Mouse (Mus musculus): ENCODE results near the gene Dclk2.

Dclk2 gene

DNA sequence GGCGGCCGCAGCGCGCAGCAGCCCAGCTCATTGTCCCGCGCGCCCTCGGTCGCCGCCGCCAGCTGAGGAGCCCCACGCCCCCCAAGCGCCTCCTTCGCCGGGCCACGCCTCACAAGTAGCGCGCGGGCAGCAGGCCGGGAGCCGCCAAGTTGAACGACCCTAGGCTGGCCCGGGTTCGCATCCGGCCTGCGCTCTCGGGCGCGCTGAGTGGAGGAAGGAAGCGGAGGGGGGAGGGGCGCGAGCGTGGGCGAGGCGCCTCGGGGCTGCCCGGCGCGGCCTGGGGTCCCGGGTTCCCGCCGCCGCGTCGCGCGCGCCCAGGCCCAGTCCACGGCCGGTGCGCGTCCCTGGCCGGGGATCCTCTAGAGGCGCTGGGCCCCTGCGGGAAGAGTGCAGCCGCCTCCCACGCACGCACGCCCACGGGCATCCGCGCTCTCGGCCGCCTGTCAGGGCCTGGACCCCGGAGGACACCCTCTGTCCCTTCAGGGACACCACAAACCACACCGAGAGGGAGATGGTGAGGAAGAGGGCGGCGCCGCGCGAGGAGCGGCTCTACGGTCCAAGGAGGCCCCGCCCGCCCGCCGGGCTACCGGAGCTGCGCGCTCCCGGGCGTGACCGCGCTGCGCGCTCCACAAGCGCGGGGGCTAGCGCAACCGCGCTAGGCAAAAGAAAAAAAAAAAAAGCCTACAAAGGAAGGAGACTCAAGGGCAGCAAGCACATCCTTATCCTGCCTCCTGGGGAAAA is at the start of gene Dclk2:
Gene Dclk2, minus strand, starts transcription at position 510 of the 741 bp plus-strand sequence.
- peak; percentile 90 for DNase-seq

DNA sequence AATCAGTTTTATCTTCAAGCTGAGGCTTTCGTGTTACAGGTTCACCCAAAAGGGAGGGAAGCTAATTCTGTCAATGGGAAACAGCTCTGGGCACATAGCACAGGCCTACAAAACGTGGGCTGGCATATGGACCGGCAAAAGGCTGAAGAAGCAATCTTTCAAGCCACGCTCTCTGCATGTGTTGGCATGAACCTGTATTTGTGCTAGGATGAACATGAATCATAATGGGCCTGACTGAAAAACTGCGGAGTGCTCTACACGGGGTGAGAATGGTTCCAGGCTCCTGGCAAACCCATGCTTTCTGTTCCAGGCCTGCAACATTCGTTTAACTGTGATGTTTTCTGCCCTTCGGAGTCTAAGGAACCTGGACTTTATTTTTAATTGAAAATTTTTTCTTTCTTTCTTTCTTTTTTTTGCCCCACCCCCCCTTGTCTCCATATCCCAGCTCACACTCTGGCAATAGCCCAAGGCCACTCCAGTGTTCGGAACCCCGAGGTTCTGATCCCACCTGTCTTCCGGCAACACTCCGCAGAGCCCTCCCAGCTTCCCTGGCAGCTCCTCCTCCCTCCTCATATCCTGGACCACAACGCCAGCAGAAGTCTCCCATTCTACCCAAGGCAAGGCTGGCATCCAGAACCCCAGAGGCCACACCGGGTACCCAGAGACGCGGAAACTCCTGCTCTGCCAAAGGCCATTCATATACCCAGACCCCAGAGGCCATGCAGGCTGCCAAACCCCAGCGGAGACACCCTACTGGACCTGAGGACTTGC is 42.2 kb upstream of the Dclk2 start:
- DNase-seq: no peak

DNA sequence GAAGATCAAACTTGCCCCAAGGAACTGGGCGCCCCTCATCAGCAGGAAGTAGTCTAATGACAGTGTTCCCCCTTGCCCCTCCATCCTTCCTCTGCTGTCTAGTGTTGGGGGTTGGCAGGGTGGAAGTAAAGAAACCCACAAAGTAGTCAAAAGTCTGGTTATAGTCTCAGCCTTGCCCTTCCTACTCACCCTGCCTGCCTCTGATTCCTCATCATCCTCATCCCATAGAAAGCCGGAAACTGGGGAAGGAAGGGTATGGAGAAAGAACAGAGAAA is 40.7 kb upstream of the Dclk2 start:
- DNase-seq: peak; percentile 61

DNA sequence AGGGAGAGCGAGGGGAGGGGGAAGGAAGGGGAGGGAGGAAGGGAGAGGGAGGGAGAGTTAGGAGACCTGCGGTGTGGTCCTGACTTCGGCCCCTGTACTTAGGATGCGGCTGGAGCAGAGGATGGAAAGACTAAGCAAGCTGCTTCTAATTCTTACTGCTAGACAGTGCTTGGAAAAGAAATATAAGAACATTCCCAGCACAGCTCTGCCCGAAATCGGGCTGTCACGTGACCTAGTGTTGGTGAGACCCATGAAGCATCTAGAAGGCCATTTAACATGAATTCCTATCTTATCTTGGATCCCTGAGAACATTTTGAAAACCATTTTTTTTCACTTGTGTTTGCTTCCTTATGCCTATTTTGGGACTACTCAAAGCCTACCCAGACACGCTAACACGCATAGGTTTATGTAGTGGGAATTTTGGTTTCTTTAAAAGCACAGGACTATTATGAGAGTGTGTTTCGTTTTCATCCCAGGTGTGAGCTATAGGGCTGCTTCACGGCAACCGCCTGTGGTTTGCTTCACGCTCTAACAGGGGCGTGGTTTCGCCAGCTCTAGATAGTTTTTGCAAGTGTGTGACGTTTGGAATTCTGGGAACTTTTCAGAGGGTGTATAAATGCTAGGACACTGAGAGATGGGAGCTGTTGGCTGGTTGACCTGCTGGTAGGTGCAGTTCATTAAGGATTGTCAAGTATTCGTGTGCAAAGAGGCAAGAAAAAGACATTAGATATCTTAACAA is 40.2 kb upstream of the Dclk2 start:
- peak; percentile 69 for DNase-seq

DNA sequence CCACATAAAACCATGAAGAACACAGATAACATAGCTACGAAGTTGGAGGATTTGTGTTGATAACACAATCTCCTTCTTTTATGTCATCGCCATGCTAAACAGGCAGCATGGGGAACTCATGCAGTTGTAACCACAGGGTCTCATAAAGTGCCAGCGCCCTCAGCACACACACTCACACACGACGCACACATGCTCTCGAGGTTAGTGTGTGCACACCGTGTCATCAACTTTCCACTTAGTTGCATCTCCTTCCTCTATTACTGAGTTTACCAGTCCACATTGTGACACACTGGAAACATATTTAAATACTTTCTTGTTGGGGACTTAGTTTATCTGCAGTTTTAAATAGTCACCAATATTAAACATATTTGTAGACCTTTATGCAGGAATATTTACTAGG is 38.4 kb upstream of the Dclk2 start:
- no peak for DNase-seq

DNA sequence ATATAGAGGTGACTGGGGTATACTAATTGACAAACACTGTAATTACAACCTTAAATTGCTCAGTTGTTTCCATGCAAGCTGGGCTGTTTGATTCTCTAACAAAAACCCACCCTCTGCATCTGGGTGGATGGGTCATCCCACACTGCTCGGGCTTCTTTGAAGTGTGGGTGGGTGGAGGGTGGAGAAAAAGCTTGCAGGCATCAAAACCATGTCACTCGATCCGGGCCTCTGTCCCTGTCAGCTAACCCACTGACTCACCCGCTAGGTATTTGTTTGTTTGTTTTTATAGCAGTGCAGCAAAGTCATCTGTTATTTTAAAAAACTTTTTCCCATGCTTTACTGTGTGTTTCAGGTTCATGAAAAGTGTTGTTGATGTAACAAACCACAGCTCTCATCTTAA is 34.7 kb upstream of the Dclk2 start:
- DNase-seq: no peak

DNA sequence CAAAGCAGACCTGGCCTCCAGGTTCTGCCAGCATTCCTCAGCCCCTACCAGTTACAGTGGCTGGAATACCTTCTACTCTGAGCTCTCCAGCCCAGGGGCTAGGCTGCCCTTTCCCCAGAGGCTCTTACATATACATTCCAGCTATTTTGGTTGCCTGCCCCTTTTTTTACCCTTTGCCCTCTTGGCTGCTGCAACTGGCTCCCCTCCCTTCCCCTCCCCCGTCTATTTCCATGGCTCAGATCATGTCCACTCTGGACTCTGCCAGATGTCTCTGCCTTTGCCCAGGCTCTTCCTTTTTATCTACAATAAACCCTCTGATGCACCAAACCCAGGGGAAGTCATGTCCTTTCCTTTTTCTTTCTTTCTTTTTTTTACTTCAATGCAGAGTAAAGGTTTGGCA is 33.9 kb upstream of the Dclk2 start:
- no peak for DNase-seq

DNA sequence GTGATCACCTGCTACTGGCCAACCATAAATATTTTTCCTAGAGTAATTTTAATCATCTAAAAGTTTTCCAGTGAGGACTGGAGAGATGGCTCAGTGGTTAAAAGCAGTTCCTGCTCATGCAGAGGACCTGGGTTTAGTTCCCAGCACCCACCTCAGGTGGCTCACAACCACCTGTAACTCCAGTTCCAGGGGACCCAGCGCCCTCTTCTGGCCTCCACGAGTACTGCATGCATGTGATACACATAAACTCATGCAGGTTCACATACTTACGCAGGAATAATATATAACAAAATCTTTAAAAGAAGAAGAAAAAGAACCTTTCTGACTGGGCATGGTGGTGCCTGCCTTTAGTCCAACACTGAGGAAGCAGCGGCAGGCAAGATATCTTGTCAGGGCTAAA is 33.2 kb upstream of the Dclk2 start:
- peak; percentile 30 for DNase-seq

DNA sequence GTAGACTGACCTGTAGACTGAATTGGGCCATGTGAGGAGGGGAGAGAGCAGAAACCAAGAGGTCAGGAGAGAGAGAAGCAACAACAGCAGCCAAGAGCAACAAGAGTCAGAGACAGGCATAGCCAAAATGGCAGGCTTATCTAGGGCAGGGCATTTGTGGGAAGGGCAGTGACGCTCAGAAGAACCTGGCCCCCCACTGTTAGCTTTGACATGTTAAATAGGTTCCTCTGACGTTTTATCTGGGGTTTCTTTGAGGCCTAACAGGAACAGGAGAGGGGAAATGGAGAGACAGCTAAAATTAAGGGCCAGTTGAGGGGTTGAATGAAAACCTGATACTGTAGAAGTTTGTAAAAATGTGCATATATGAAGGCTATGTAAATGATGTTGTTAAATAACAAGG is 30.0 kb upstream of the Dclk2 start:
- no peak for DNase-seq

DNA sequence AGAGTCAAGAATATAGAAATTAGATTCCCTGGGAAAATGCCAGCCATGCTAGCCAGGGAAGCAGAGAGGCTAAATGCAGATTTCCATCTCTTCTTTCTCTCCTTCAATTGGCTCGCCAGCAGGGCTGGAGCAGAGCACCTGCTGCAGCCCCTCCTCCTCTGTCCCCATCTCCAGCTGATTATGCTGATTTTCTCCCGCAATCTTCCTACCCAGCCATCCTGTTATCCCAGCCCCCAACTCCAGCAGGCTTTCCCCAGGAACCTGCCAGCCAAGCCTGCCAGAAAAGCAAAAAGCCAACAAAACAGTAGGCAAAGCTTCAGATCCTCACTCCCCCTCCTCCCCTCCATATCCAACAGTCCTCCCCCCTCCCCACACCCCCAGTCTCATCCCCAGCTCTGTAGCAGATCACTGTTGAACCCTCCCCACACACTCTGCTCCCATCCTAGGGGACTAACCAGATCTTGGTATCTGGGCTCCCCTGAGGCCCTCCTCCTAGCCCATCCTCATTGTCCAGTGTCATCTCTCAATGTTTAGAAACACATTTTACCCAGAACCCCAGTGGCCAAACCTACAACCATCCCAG is 15.7 kb upstream of the Dclk2 start:
- no peak for DNase-seq

DNA sequence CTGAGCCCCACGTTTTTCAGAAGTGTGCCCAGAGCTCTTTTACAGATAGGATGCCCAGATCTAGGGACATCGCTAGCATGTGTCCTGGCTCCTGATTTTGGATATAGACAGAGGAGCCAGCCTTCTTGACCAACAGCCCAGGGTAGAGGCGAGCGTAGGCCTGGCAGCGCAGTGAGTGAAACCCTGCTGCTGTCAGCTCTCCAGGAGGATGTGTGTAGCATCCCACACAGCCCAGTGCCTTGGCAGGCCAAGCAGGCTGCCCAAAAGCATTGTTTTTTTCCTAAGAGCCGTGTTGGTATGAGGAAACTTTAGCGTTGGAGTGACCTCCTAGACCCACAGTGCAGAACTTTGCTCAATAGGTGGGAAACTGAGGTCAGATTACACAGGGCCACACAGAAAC is 12.8 kb upstream of the Dclk2 start:
- no peak for DNase-seq

DNA sequence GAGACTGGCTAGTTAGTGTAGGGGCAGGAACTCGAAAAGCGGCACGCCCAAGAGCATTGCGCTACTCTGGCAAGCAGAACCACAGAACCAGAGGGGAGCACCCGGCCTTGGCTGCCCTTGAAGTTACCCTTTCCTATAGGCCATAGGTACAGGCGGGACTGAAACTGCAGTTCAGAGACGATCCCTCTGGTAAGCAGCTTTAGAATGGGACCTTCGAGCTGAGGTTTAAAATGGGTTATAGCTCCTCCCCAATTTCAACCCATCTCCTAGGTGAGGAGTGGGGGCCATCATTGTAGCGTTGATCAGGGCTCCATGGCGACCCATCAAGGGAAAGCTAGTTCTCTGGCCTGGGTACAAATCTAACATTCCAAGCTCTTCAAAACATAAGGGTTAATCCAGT is 3.0 kb upstream of the Dclk2 start:
- DNase-seq: no peak

DNA sequence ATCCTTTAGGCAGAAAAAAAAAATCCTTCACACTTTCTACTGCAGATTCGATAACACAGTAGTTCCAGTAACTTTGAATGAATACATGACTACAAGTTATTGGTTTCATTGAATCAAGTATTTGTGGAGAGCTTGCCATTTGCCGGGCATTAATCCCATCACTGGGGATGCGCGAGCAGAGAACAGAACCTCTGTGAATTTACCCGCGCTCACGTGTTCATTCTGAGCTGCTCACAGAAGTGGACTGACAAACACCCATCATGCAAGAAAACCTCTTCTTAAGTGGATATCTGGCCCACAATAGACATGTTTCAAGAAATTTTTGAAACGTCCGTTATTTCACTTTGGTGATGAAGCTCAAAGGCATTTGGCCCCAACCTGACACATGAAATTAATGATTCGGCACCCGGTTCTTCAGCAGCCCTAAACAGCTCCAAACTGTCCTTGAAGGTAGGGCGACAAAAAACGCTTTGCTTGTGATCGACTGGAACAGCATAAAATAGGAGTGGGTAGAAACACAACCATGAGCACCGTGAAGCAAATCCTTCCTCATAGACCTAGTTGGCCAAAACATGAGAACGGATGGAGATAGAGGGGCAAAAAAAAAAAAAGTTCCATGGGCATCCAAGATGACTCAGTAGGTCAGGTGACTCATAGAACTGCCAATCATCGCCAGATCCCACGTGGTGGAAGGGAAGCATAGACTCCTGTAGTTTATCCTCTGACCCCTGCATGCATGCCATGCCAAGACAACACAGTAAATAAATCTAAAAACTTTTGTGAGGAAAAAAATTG is 726 bp upstream of the Dclk2 start:
- DNase-seq: peak; percentile 18

DNA sequence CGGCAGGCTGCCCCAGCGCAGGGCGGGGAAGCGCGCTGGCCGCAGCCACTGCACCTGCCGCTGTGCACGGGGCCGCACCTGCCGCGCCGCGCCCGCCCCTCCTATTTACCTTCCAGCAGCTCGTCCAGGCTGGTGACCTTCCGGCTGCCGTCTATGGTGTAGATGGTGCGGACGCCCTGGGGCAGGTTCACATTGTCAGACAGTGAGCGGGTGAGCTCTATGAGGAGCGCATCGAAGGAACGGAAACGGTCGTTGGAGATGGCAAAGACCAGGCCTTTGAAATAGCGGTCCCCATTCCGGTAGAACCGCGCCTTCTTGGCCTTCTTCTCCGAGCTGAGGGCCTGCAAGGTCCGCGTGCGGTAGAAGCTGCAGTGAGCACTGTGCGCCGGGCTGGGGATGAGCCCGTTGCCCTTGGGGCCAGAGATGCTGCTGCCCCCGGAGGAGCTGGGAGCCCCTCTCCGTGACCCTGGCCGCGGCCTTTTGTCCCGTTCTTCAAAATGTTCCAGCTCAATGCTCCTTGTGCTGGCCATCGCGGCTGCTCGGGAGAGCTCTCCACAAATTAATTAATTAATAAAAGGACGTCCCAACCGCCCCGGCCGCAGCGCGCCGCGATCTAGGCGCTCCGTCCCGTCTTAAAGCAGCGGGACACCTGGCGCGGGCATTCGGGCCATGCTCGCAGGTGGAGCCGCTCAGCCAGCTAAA is 860 bp downstream of the Dclk2 start:
- DNase-seq: peak; percentile 70

DNA sequence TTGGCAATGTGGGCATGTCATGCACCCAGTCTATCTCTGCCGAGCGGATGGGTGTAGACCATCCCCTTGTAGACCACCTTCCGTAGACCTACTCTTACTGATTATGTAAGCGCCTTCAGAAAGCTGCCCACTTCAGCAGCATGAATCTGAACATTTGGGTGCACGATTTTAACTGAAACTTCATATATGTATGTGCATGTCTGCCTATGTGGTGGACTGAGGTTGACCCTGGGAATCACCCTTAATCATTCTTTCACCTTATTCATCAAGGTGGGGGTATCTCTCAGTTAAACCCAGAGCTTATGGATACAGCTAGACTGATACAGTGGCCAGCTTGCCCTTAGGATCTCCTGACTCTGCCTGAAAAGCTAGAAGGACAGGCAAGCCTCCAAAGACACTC is 3.6 kb downstream of the Dclk2 start:
- DNase-seq: no peak

DNA sequence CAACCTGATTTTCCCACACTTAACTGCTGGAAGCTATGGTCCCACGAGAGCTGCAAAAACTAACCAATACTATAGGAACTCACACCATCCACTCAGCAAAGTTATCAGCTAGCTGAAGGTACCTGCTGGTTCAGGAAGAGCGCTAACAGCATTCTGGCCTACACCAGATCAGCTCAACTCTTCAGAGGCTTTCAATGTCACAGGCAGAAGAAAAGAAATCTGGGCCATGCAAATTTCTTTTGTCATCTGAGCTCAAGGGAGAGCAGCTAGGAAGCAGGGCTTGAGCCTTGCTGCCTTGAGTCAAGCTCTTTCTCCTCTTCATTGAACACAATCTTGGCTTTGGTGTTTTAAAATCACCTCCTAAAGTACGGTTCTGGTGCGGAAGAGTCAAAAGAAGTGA is 4.0 kb downstream of the Dclk2 start:
- no peak for DNase-seq

DNA sequence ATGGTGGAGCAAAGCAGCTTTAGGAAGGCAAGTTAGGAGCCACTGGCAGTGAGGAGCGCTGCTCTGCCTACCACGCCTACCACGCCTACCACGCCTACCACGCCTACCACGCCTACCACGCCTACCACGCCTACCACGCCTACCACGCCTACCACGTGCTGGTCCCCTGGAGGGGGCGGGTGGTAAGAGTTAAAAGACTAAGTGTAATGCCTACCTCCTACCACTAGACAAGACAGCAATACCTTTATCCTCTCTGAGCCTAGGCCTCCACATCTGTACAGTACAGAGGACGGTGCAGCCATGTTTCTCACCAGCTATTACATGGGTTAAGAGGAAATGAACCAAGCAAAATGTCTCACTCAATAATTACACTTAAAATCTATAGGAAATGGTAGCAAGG is 5.4 kb downstream of the Dclk2 start:
- no peak for DNase-seq

DNA sequence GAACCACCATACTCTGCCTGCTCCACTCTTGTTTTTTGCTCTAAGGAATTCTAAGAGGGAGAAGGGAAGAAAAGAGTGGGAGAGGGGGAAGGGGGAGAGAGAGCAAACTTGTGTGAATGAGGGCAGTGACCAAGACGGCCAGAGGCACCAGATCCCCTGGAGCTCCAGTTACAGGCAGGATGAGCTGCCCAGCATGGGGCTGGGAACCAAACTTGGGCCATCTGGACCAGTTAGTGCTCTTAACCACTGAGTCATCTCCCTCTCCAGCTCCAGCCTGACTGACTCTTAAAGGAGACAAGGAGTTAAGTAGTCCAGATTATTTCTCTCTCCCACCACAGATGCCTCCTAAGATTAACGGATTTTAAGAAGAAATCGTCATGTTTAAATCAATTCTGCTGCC is 6.3 kb downstream of the Dclk2 start:
- DNase-seq: no peak

DNA sequence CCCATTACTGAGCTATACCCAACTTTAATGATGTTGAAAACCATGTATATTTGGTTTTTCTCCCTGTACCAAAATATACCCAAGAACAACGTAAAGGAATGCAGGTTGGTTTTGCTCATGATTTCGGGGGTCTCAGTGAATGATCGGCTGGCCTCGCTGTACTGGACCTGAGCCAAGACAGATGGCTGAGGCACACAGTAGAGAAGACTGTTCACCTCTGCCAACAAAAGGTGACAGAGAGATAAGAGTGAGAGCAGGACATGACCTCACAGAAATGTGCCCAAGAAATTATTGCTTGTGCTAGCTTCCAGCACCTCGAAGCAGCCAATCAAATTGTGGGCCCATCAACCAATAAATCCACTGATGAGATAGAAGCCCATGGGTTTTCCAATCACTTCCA is 22.3 kb downstream of the Dclk2 start:
- no peak for DNase-seq

DNA sequence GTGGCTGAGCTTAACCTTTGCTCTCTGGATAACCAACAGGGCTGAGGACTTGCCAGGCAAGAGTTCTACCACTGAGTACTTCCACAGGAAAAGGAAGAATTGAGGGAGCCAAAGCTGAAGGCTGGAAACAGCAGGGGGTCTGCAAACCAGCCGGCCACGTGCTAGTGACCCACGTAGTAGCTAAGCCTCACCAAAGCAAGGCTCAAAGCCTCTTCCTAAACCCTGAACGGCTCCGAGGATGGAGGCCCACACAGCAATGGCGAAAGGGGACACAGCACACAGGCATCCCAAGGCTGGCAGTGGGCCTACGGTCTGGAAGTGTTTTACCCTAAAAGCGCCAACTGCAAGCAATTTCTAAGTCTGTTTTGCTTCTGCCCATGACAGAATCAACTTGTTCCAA is 23.1 kb downstream of the Dclk2 start:
- no peak for DNase-seq

DNA sequence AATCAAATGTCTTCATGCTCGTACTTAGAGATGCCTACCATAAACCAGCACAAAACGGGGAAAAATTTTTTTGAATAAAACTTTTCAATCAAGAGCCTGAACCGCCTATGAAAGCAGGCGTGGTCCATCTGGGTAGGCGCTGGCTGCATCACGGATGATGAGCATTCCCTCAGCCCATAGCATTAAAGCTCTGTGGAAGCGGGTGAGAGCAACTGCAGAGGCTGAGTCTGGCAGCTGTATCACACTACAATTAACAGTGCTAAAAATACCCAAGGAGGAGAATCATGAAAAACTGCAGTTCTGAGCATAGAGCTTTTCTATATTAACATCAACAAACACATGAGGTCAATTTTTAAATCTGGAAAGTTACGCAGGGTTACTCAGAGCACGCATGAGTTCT is 23.6 kb downstream of the Dclk2 start:
- DNase-seq: no peak

DNA sequence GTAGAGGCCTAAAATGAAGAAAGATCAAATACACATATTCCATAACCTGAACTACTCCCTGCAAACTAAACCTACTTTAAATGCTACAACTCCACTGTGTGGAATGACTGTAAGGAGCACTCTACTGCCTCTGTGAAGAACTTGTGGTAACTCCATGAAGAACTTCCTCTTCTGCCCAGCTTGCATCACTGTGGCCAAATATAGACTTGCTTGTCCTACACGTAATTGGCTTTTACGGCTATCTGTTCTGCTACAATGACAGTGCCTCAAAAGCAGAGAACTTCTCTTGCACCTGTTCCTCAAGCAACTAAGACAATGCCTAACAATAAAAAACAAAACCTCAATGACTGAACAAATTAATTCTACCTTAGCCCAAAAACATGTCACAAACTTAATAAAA is 26.2 kb downstream of the Dclk2 start:
- DNase-seq: no peak

Measured in thymus, postnatal 4 days (tissue).